Mouse (Mus musculus) neural tube, embryonic 12.5 days (tissue): ENCODE measurements around the gene Mrps33. TPM values are rescaled to one million over a fixed set of nuclear protein-coding genes. Genes with fewer than 3 reads are reported as not detected.

Experiments used
- ATAC-seq: fragments of 200-750 bp; cut with Nextera tagmentation; 2 replicates; pipeline ENCODE4 v1.8.0; 2017; ENCODE audit warnings: low read depth, mild to moderate bottlenecking, moderate TSS enrichment, moderate library complexity; ENCODE audit not compliant: low FRiP score
- H3K27ac ChIP-seq: fragments of 300-500 bp; sonication (generic); 2 replicates; pipeline ENCODE4 v1.5.1; 2016
- H3K27me3 ChIP-seq: fragments of 300-500 bp; sonication (generic); replicated peaks from 2 replicates; pipeline ENCODE4 v1.6.1; 2016; ENCODE audit warnings: mild to moderate bottlenecking
- H3K36me3 ChIP-seq: fragments of 300-500 bp; sonication (generic); 2 replicates; pipeline ENCODE4 v1.6.1; 2016; ENCODE audit warnings: mild to moderate bottlenecking
- H3K4me1 ChIP-seq: fragments of 300-500 bp; sonication (generic); 2 replicates; pipeline ENCODE4 v1.6.1; 2016
- H3K4me2 ChIP-seq: fragments of 300-500 bp; sonication (generic); replicated peaks from 2 replicates; pipeline ENCODE4 v1.6.1; 2016; ENCODE audit warnings: mild to moderate bottlenecking
- H3K4me3 ChIP-seq: fragments of 300-500 bp; sonication (generic); 2 replicates; pipeline ENCODE4 v1.5.1; 2016
- H3K9ac ChIP-seq: fragments of 300-500 bp; sonication (generic); 2 replicates; pipeline ENCODE4 v1.6.1; 2016; ENCODE audit warnings: mild to moderate bottlenecking
- H3K9me3 ChIP-seq: fragments of 300-500 bp; sonication (generic); 2 replicates; pipeline ENCODE4 v1.6.1; 2016; ENCODE audit warnings: mild to moderate bottlenecking
- WGBS: fragments of 180-500 bp; shearing (Covaris S2); methylation state at CpG from one replicate; pipeline ENCODE4 v1.1.7; 2016; 5-methylcytosine and 5-hydroxymethylcytosine counted together
- polyA plus RNA-seq: library from polyadenylated mRNA; unstranded; fragments of >200 nt; fragmentation: Nextera tagmentation; extraction: Ambion mirVana; gene quantifications from 2 replicates; pipeline ENCODE4 v1.2.1, GENCODE M21; 2016

Mrps33 gene
- polyA plus RNA-seq, 1 experiment from 2014 or later, result 233 TPM

DNA sequence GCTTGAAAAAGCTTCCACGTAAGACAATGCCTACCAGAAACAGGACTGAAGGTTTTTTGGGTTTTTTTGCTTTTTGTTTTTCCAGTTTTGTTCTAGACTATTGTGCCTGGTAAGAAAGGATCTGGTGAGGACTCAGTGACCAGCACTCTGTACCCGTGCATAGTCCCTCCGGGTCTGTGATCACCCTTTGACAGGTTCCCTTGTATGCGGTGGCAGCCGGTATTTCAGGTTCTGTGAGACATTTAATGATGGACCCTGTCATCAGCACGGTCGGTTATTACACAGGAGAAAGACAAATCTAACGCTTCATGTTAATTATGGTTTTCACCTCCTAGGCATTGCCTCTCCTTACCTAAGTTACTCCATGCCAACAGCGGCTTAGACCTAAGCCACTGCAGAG lies 35.8 kb downstream of the Mrps33 start:
- Histone ChIP-seq H3K4me2 (no peak overlapping the region), H3K9me3 (no peaks in the 10 kb centered on the region), H3K4me1 (no peaks in the 10 kb centered on the region), H3K4me3 (no peak overlapping the region), H3K27me3 (no peaks in the 10 kb centered on the region), H3K36me3 (no peaks in the 10 kb centered on the region), H3K27ac (no peak overlapping the region), H3K9ac (no peak overlapping the region)
- 92% methylated on average over 9 of the region's 9 CpGs for WGBS
- ATAC-seq, result no peak

- no peak overlapping the region for H3K9ac ChIP-seq
- no peak overlapping the region for H3K4me3 ChIP-seq
- WGBS, result 38% methylated on average over 2 of the region's 2 CpGs
- H3K27ac ChIP-seq, result no peak overlapping the region
- H3K27me3 ChIP-seq, result no peaks in the 10 kb centered on the region
- no peak overlapping the region for H3K4me2 ChIP-seq
- ATAC-seq, result no peak
- no peaks in the 10 kb centered on the region for H3K4me1 ChIP-seq
- H3K36me3 ChIP-seq, result no peaks in the 10 kb centered on the region
- H3K9me3 ChIP-seq, result no peaks in the 10 kb centered on the region
Measured at GRCm38 (mm10) chr6:39757229-39757628, 53.6 kb downstream of the Mrps33 start.

Other genes with a start within 250 kb of the Mrps33 start
- gene Adck2, start 237.1 kb downstream of the Mrps33 start, polyA plus RNA-seq, result 37.2 and 40.9 TPM in 2 replicates
- gene Gm42420, start 225.2 kb downstream of the Mrps33 start, polyA plus RNA-seq, result 0.51 and 1.7 TPM in 2 replicates
- 319 and 340 TPM in 2 replicates for gene Ndufb2, start 218.4 kb downstream of the Mrps33 start, polyA plus RNA-seq
- 23.2 and 24.0 TPM in 2 replicates for gene Braf, start 85.5 kb downstream of the Mrps33 start, polyA plus RNA-seq
- gene Tmem178b, start 62.3 kb upstream of the Mrps33 start, polyA plus RNA-seq, result 18.4 and 19.5 TPM in 2 replicates